Mouse (Mus musculus) monocyte, adult 5-6 weeks (primary cell): Measurements from ENCODE around the gene Rspo1. TPM values are rescaled to one million over a fixed set of nuclear protein-coding genes. Genes with fewer than 3 reads are reported as not detected.

Experiments used
- ATAC-seq: fragments of 153-309, 156-312 bp; replicated peaks from 2 replicates; pipeline ENCODE4 v1.8.0; 2017; ENCODE audit warnings: mild to moderate bottlenecking; ENCODE audit not compliant: low TSS enrichment, insufficient number of reproducible peaks, severe bottlenecking, poor library complexity, low FRiP score
- total RNA-seq: library from RNA; stranded (forward); fragments of 200-1000, 200-491, 200-594 nt; gene quantifications from 3 replicates; pipeline ENCODE4 v1.2.3, GENCODE M21; 2017

Gene Rspo1
- total RNA-seq, 1 experiment from 2014 or later, result not detected

DNA sequence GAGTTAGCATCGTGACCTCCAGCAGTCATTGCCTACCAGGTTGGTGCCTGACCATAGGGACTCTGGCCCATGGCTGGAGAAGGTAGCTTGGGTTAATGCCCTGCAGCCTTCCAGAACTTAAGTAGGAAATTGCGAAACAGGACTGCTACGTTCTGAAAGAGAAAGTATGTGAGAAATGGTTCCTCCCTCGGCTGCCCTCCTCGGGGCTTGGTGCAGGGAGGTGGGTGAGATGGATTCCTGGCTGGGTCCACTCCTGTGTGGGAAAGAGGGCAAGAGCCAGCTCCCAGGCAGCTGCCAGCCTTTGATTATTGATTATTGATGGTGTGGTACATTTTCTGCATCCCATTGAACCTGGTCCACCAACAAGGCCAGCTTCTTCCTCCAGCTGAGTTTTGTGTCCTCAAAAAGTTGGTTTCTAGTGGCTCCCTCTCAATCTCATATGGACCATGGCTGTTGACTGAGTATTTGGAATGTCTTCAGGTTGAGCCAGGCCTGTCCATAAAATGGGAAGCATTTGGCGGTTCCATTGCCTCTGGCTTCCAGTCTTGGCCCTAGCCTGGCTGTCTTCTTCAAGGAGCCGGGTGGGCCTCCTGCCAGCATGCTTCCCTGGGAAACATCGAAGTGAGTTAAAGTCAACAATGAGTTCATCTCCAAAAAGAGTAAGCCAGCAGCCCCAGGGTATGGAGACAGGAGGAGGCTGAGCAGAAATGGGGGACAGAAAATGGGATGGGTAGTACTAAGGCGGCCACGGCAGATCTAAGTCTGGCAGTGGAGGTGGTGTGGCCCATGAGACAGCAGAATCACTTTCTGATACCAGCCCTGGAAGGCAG is 29.8 kb downstream of the Rspo1 start, which contains the start of gene Gnl2:
Gnl2 (plus strand) TSS at position 780 of the 830 bp plus-strand sequence.
- ATAC-seq, result peak; percentile 74

DNA sequence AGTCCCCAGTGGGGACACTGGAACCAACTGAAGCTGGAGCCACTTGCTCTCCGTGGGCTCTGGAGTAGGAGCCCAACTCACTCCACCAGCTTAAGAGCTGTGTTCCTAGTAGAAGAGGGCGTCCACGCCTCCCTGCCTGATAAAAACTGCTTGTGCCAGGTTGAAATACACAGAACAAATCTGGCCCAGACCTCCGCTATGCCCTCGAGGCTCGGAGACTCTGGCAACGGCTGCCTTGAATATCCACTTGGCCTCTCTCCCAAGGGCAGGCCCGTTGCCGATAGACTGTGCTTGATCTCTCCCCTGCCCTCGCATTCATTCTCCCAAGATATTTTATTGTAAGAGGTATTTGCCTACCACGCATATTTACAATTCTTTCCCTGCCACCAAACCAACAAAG is 31.2 kb downstream of the Rspo1 start:
- ATAC-seq, result no peak

GRCm38 (mm10) chr4:125020780-125021538 is 34.7 kb downstream of the Rspo1 start:
- ATAC-seq, result no peak

DNA sequence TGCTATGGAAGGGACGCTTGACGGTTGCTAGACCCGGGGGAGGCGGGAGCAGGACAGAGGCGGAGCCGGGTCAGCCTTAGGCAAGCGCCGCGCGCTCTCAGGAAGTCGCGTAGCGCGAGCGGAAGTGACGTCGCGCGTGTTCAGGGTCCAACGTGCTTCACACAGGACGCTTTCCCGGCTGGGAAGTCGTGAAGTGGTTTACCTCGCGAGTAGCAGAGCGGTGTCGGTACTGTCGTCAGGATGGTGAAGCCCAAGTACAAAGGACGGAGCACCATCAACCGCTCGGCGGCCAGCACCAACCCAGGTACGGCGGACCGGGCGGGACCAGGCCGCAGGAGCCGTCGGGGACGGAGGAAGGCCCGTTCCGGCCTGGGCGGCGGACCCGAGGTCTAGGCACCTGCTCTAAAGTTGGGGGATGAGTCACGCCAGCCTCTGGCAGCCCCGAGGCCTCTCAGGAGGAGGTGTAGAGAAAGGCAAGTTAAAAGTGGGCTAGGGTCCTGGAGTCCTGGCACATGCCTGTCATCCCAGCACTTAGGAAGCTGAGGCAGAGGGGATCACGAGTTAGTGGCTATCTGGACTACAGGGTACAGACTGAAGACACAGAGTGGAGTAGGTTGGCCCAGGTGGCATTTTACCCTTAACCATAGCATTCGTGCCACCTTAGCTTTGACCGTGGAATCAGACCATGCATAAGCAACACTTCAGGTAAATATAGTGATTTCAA is 43.8 kb downstream of the Rspo1 start:
- peak; percentile 99 for ATAC-seq

DNA sequence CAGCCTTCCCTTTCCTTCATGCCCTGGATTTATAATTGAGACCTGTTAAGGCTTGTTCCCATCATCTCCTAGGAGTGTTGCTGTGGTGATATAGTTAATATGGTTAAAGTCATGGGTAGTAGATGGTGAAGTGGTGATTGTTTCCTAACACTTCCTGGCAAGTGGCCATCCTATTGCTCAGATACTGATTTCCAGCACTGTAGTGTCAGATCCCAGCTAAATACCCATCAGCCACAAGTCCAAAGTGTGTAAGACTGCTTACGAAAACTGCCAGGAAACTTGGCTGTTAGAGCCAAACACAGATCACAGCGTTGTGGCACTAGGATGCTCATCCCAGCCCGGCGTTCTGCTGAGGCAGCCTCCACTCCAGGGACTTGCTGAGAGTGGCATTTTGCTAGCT is 48.1 kb downstream of the Rspo1 start:
- no peak for ATAC-seq

DNA sequence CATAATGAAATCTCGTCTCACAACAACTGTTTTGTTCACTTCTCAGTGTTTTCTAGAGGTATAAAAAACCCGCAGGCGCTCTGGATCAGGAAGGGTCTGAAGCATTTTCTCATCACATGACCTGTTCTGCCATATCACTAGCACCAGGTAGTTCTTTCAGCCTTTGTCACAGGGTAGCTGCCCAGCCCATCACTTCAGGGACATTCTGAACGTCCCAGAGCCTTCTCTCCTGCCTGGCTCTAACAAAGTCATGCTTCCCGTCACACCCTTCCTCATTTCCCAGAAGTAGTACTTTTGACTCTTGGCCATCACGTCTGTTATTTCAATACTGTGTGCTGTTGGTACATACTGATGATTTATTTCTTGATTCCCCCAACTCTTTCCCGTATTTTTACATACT is 58.2 kb downstream of the Rspo1 start:
- no peak for ATAC-seq

GRCm38 (mm10) chr4:125055385-125055784 is 69.2 kb downstream of the Rspo1 start:
- peak; percentile 84 for ATAC-seq

GRCm38 (mm10) chr4:125056476-125056875 is 70.2 kb downstream of the Rspo1 start:
- ATAC-seq, result no peak

DNA sequence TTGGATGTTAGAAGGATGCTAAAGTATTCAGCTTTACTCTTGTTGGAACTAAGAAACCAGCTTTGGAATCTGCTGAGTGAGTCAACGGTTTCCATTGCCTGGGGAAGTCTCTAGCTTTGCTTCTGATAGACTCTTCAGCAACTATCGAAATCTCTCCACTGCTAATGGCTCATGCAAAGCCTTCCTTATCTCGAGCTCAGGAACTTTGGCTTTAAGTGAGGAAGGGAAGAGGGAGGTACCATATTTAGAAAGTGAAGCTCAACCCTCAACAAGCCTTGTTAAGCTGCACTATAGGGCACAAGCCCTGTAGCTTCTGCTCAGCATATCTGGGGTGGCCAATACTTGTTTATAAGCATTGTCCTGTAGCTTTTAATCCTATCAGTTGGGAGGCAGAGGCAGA is 71.0 kb downstream of the Rspo1 start:
- ATAC-seq, result no peak

GRCm38 (mm10) chr4:125058033-125058432 is 71.8 kb downstream of the Rspo1 start:
- ATAC-seq, result no peak

Other genes with a start within 250 kb of the Rspo1 start
- 30.2 to 90.4 TPM (median 33.8 TPM) in 3 replicates for gene Inpp5b, start 244.6 kb upstream of the Rspo1 start, total RNA-seq
- gene Mtf1, start 184.3 kb upstream of the Rspo1 start, total RNA-seq, result 33.8 to 50.2 TPM (median 34.0 TPM) in 3 replicates
- gene Yrdc, start 135.8 kb upstream of the Rspo1 start, total RNA-seq, result 28.9 to 39.6 TPM (median 38.2 TPM) in 3 replicates
- 5.5 to 6.7 TPM (median 6.5 TPM) in 3 replicates for gene 1110065P20Rik, start 135.2 kb upstream of the Rspo1 start, total RNA-seq
- gene Maneal, start 124.3 kb upstream of the Rspo1 start, total RNA-seq, result 0.53 to 0.76 TPM in 2 of 3 replicates, not detected in the other
- not detected in 3 replicates for gene Epha10, start 105.5 kb upstream of the Rspo1 start, total RNA-seq
- 13.3 to 21.1 TPM (median 17.5 TPM) in 3 replicates for gene 9930104L06Rik, start 49.4 kb upstream of the Rspo1 start, total RNA-seq
- gene Cdca8, start 47.1 kb upstream of the Rspo1 start, total RNA-seq, result 1.3 to 2.7 TPM (median 2.0 TPM) in 3 replicates
- gene Gnl2, start 30.2 kb downstream of the Rspo1 start, total RNA-seq, result 115 to 144 TPM (median 122 TPM) in 3 replicates
- 0.43 TPM in 1 of 3 replicates, not detected in the others for gene Dnali1, start 79.3 kb downstream of the Rspo1 start, total RNA-seq
- gene Snip1, start 80.2 kb downstream of the Rspo1 start, total RNA-seq, result 26.6 to 40.5 TPM (median 35.0 TPM) in 3 replicates
- gene Meaf6, start 98.7 kb downstream of the Rspo1 start, total RNA-seq, result 17.3 to 37.0 TPM (median 34.6 TPM) in 3 replicates
- gene Zc3h12a, start 141.4 kb downstream of the Rspo1 start, total RNA-seq, result 21.4 to 36.0 TPM (median 24.0 TPM) in 3 replicates